Mouse (Mus musculus) C2C12 (cell line): ENCODE measurements at regions not wholly inside any gene's neighbourhood (a gene's known extent, or its start where the extent isn't known, plus 50 kb on each side); places are given as distances from the start of the nearest gene placed in this dataset.

Experiments used
- H3K27me3 ChIP-seq: one replicate; pipeline ENCODE4 v1.6.1; 2011; ENCODE audit not compliant: control insufficient read depth, insufficient read depth, insufficient read length
- H3K36me3 ChIP-seq: one replicate; pipeline ENCODE4 v1.6.1; 2011; ENCODE audit not compliant: control insufficient read depth, insufficient read depth
- H3K4me3 ChIP-seq: one replicate; pipeline ENCODE4 v1.5.1; 2011; ENCODE audit warnings: mild to moderate bottlenecking, control low read depth; ENCODE audit not compliant: poor library complexity, insufficient read depth, severe bottlenecking
- H3K79me2 ChIP-seq: one replicate; pipeline ENCODE4 v1.6.1; 2011; ENCODE audit not compliant: control insufficient read depth, insufficient read depth
- H3K79me3 ChIP-seq: one replicate; pipeline ENCODE4 v1.6.1; 2011; ENCODE audit warnings: low read depth, control low read depth
- H3ac ChIP-seq: one replicate; pipeline ENCODE3; 2011; ENCODE audit warnings: low read depth; ENCODE audit not compliant: control insufficient read depth, insufficient read length
- CEBPB ChIP-seq: IDR thresholded peaks from one replicate; pipeline ENCODE4 v1.6.1; 2011; ENCODE audit warnings: low read depth, mild to moderate bottlenecking, control low read depth, moderate library complexity
- CTCF ChIP-seq: IDR thresholded peaks from one replicate; pipeline ENCODE4 v1.5.1; 2011; ENCODE audit not compliant: control insufficient read depth, insufficient read depth, insufficient read length
- FOSL1 ChIP-seq: IDR thresholded peaks from one replicate; pipeline ENCODE4 v1.8.0; 2011; ENCODE audit warnings: mild to moderate bottlenecking, low read length; ENCODE audit not compliant: poor library complexity, insufficient read depth, severe bottlenecking
- MAX ChIP-seq: IDR thresholded peaks from one replicate; pipeline ENCODE4 v1.6.1; 2011; ENCODE audit warnings: mild to moderate bottlenecking, control low read depth
- MYOD1 ChIP-seq: IDR thresholded peaks from one replicate; pipeline ENCODE4 v1.6.1; 2011; ENCODE audit warnings: low read depth; ENCODE audit not compliant: control insufficient read depth, insufficient read length
- MYOG ChIP-seq: IDR thresholded peaks from one replicate; pipeline ENCODE4 v1.6.1; 2011; ENCODE audit not compliant: control insufficient read depth, insufficient read length; ENCODE audit errors: extremely low read depth
- USF1 ChIP-seq: IDR thresholded peaks from one replicate; pipeline ENCODE4 v1.6.1; 2011; ENCODE audit warnings: low read depth, mild to moderate bottlenecking, control low read depth, moderate library complexity

DNA sequence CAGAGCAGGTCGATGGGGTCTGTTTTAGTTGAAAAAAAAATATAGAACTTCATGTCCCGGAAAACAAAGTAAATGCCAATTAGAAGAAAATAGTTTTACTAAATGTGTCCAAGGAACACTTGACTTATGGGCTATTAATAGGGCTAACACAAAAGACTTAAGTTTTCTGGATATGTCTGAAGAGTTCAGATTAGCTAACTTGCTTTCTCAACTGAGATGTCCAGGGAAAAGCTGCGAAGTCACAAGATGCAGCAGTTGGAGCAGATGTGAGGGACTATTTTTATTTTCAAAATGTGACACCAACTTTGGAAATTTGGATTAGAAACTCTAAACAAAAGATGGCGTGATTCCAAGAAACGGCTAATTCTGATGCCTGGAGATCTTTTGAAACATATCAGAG lies 593.2 kb upstream of the Nrp1 start:
- TF ChIP-seq CTCF (no peak), CEBPB (no peak), FOSL1 (no peak), USF1 (no peak), MAX (no peak), MYOD1 (no peak), MYOG (no peak)
- H3K79me3 ChIP-seq = no peaks in the 10 kb centered on the region
- no peak overlapping the region for H3K4me3 ChIP-seq
- H3K36me3 ChIP-seq = no peaks in the 10 kb centered on the region
- no peak overlapping the region for H3ac ChIP-seq
- H3K27me3 ChIP-seq = no peaks in the 10 kb centered on the region
- H3K79me2 ChIP-seq = no peaks in the 10 kb centered on the region

DNA sequence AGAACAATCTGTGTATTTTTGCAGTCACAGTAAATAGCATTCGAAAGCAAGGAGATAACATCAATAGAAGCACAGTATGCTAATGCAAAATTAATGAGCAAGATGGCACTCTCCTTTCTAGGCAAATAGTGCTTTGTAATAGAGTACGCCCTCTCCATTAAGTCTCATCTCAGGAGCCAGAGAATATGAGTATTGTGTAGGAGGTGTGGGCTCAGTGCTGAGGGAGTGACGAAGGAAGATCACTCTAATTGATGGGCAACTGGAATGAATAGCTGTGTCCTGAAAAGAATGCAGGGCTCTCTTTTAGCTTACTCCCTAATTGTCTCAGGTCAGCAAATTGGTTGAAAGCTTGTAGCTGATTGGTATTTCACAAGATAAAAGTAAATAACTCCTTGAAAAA lies 590.1 kb upstream of the Nrp1 start:
- Histone ChIP-seq H3K4me3 (no peak overlapping the region), H3K79me2 (no peaks in the 10 kb centered on the region), H3K79me3 (no peaks in the 10 kb centered on the region), H3K36me3 (no peaks in the 10 kb centered on the region), H3K27me3 (no peaks in the 10 kb centered on the region), H3ac (no peak overlapping the region)
- no peak for TF ChIP-seq FOSL1

DNA sequence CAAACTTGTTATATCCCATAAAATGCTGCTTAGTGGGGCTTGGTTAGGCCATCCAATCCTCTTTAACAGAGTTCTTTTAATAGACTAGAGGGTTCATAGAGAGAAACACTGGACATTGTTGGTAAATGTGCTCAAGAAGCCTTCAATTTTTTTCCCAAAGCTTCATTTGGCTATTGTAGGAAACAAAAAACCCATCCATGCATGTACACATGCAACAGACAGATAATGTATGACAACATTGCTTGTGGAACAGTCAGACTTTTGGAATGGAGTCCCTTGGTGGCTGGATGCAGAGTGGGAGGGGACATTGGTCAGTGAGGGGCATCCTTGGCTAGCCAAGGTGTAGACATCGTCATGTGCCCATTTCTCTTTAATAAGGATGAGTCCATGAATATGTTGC lies 588.8 kb upstream of the Nrp1 start:
- Histone ChIP-seq H3K36me3 (no peaks in the 10 kb centered on the region), H3K27me3 (no peaks in the 10 kb centered on the region), H3K4me3 (no peak overlapping the region), H3K79me3 (no peaks in the 10 kb centered on the region), H3K79me2 (no peaks in the 10 kb centered on the region), H3ac (no peak overlapping the region)
- no peak for TF ChIP-seq FOSL1
- no peak for TF ChIP-seq MYOD1
- no peak for TF ChIP-seq MAX
- TF ChIP-seq CTCF = no peak
- TF ChIP-seq MYOG = no peak
- TF ChIP-seq CEBPB = no peak
- TF ChIP-seq USF1 = no peak

- H3K79me2 ChIP-seq = no peaks in the 10 kb centered on the region
- H3K36me3 ChIP-seq = no peaks in the 10 kb centered on the region
- H3K79me3 ChIP-seq = no peaks in the 10 kb centered on the region
- H3ac ChIP-seq = no peak overlapping the region
- TF ChIP-seq CTCF (no peak), MYOG (no peak), MYOD1 (no peak), FOSL1 (no peak), CEBPB (no peak), MAX (no peak), USF1 (no peak)
- H3K27me3 ChIP-seq = no peaks in the 10 kb centered on the region
- H3K4me3 ChIP-seq = no peak overlapping the region
Observed at GRCm38 (mm10) chr8:127771781-127772180, 586.6 kb upstream of the Nrp1 start.

GRCm38 (mm10) chr8:127772415-127772814 lies 586.0 kb upstream of the Nrp1 start:
- Histone ChIP-seq H3K79me2 (no peaks in the 10 kb centered on the region), H3K27me3 (no peaks in the 10 kb centered on the region), H3K4me3 (no peak overlapping the region), H3K36me3 (no peaks in the 10 kb centered on the region), H3K79me3 (no peaks in the 10 kb centered on the region), H3ac (no peak overlapping the region)
- TF ChIP-seq USF1 (no peak), MAX (no peak), CEBPB (no peak), FOSL1 (no peak), CTCF (no peak), MYOD1 (no peak), MYOG (no peak)

DNA sequence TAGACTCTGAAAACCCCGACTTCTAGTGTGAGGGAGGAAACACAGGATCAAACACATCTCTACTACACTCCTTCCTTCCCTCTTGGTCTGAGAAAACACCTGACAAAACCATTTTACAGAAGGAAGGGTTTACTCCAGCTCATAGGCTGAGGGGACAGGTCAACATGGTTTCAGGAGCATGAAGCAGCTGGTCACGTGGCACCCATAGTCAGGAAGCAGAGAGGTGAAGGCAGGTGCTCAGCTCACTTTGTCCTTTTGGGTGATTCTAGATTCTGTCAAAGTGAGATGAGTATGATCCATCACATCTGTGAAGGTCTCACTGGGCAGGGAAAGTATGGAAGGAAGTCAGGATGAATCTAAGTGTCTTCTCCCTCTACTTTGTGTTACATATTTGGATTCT lies 585.5 kb upstream of the Nrp1 start:
- Histone ChIP-seq H3K27me3 (no peaks in the 10 kb centered on the region), H3ac (no peak overlapping the region)

More for the DNA sequence above, 585.5 kb upstream of the Nrp1 start:
- H3K79me3 ChIP-seq = no peaks in the 10 kb centered on the region
- TF ChIP-seq CEBPB (no peak), MYOG (no peak), FOSL1 (no peak), MYOD1 (no peak), CTCF (no peak), MAX (no peak), USF1 (no peak)
- H3K4me3 ChIP-seq = no peak overlapping the region
- no peaks in the 10 kb centered on the region for H3K36me3 ChIP-seq
- H3K79me2 ChIP-seq = no peaks in the 10 kb centered on the region
